Mouse (Mus musculus) MEL (cell line): Measurements from ENCODE around the gene Cobll1. TPM values are rescaled to one million over a fixed set of nuclear protein-coding genes. Genes with fewer than 3 reads are reported as not detected.

Source experiments
- DNase-seq: peaks from one replicate; pipeline ENCODE4 v3.0.0; 2011; ENCODE audit warnings: low read depth, low spot score
- H3K27ac ChIP-seq: 2 replicates; pipeline ENCODE4 v1.5.1; 2012; ENCODE audit warnings: low read depth, mild to moderate bottlenecking, control low read depth, low read length, moderate library complexity; ENCODE audit not compliant: control insufficient read depth
- H3K27me3 ChIP-seq, 2 experiments: fragments of 150-350 bp in 1 of 2; sonication (generic) in 1 of 2; 2 replicates each; pipeline ENCODE4 v1.6.1; 2012; ENCODE audit warnings: low read length in 2 of 2, mild to moderate bottlenecking in 2 of 2, improper control_type of control experiment in 1 of 2, moderate library complexity in 1 of 2; ENCODE audit not compliant: insufficient read depth in 2 of 2, control insufficient read depth in 1 of 2
- H3K36me3 ChIP-seq, 2 experiments: 2 replicates each; pipeline ENCODE4 v1.6.1; 2012 to 2014; ENCODE audit warnings: low read length in 2 of 2, improper control_type of control experiment in 1 of 2, inconsistent platforms in 1 of 2, mild to moderate bottlenecking in 1 of 2; ENCODE audit not compliant: insufficient read depth in 2 of 2, control insufficient read depth in 1 of 2
- H3K4me1 ChIP-seq, 2 experiments: fragments of 150-350 bp in 1 of 2; sonication (generic) in 1 of 2; 2 replicates each; pipeline ENCODE4 v1.6.1; 2012; ENCODE audit warnings: low read length in 2 of 2, improper control_type of control experiment in 1 of 2, mild to moderate bottlenecking in 1 of 2; ENCODE audit not compliant: insufficient read depth in 2 of 2, control insufficient read depth in 1 of 2
- H3K4me3 ChIP-seq, 2 experiments: fragments of 150-350 bp in 1 of 2; sonication (generic) in 1 of 2; 2 replicates each; pipeline ENCODE4 v1.5.1; 2012; ENCODE audit warnings: low read depth in 2 of 2, low read length in 2 of 2, mild to moderate bottlenecking in 2 of 2, moderate library complexity in 2 of 2, control low read depth in 1 of 2, improper control_type of control experiment in 1 of 2; ENCODE audit not compliant: control insufficient read depth in 1 of 2, insufficient read depth in 1 of 2
- H3K79me2 ChIP-seq: 2 replicates; pipeline ENCODE4 v1.6.1; 2012; ENCODE audit warnings: mild to moderate bottlenecking, low read length, moderate library complexity; ENCODE audit not compliant: control insufficient read depth, poor library complexity, insufficient read depth
- H3K9ac ChIP-seq: 2 replicates; pipeline ENCODE4 v1.6.1; 2012; ENCODE audit warnings: low read depth, mild to moderate bottlenecking, control low read depth, low read length, moderate library complexity; ENCODE audit not compliant: control insufficient read depth, poor library complexity, severe bottlenecking
- H3K9me3 ChIP-seq: fragments of 150-350 bp; sonication (generic); replicated peaks from 2 replicates; pipeline ENCODE4 v1.6.1; 2012; ENCODE audit warnings: mild to moderate bottlenecking, low read length, improper control_type of control experiment, moderate library complexity; ENCODE audit not compliant: insufficient read depth
- BHLHE40 ChIP-seq: IDR thresholded peaks from 2 replicates; pipeline ENCODE4 v1.6.1; 2012; ENCODE audit warnings: low read depth, mild to moderate bottlenecking, inconsistent platforms, low read length, improper control_type of control experiment, borderline replicate concordance
- ELF1 ChIP-seq: IDR thresholded peaks from 2 replicates; pipeline ENCODE4 v1.6.1; 2014; ENCODE audit warnings: low read depth, mild to moderate bottlenecking, inconsistent platforms, low read length, improper control_type of control experiment, moderate library complexity
- ETS1 ChIP-seq: IDR thresholded peaks from 2 replicates; pipeline ENCODE4 v1.6.1; 2012; ENCODE audit warnings: low read depth, mild to moderate bottlenecking, inconsistent platforms, low read length, improper control_type of control experiment, moderate library complexity
- GATA1 ChIP-seq: IDR thresholded peaks from 2 replicates; pipeline ENCODE4 v1.6.1; 2011; ENCODE audit warnings: low read depth, low read length, improper control_type of control experiment
- HCFC1 ChIP-seq: IDR thresholded peaks from 2 replicates; pipeline ENCODE4 v1.6.1; 2012; ENCODE audit warnings: low read depth, mild to moderate bottlenecking, inconsistent platforms, low read length, improper control_type of control experiment, moderate library complexity
- KAT2A ChIP-seq: conservative IDR thresholded peaks from 2 replicates; pipeline ENCODE4 v1.6.1; 2012; ENCODE audit warnings: low read depth, low read length, improper control_type of control experiment, inconsistent platforms
- MAFK ChIP-seq: IDR thresholded peaks from 2 replicates; pipeline ENCODE4 v1.6.1; 2011; ENCODE audit warnings: low read depth, mild to moderate bottlenecking, low read length, improper control_type of control experiment, borderline replicate concordance
- MAX ChIP-seq: IDR thresholded peaks from 2 replicates; pipeline ENCODE4 v1.6.1; 2011; ENCODE audit warnings: low read length, improper control_type of control experiment
- MEF2A ChIP-seq: IDR thresholded peaks from 2 replicates; pipeline ENCODE4 v1.6.1; 2014; ENCODE audit warnings: low read depth, mild to moderate bottlenecking, inconsistent platforms, low read length, improper control_type of control experiment; ENCODE audit not compliant: poor library complexity, insufficient replicate concordance, severe bottlenecking; ENCODE audit errors: extremely low read depth
- NRF1 ChIP-seq: IDR thresholded peaks from 2 replicates; pipeline ENCODE4 v1.6.1; 2014; ENCODE audit warnings: low read depth, mild to moderate bottlenecking, inconsistent platforms, low read length, improper control_type of control experiment, moderate library complexity; ENCODE audit not compliant: poor library complexity, insufficient read depth, severe bottlenecking
- POLR2A ChIP-seq, 2 experiments: IDR thresholded peaks; 2 replicates each; pipeline ENCODE4 v1.6.1; 2011 to 2012; ENCODE audit warnings: low read length in 2 of 2, mild to moderate bottlenecking in 2 of 2, control low read depth in 1 of 2, improper control_type of control experiment in 1 of 2, low read depth in 1 of 2, moderate library complexity in 1 of 2; ENCODE audit not compliant: control insufficient read depth in 1 of 2, insufficient read depth in 1 of 2, poor library complexity in 1 of 2
- POLR2AphosphoS5 ChIP-seq: IDR thresholded peaks from 2 replicates; pipeline ENCODE4 v1.6.1; 2012; ENCODE audit warnings: low read depth, borderline replicate concordance, mild to moderate bottlenecking, inconsistent platforms, low read length, moderate library complexity, mixed read lengths
- RCOR1 ChIP-seq: IDR thresholded peaks from 2 replicates; pipeline ENCODE4 v1.6.1; 2012; ENCODE audit warnings: low read depth, mild to moderate bottlenecking, inconsistent platforms, low read length, improper control_type of control experiment
- SIN3A ChIP-seq: IDR thresholded peaks from 2 replicates; pipeline ENCODE4 v1.6.1; 2012; ENCODE audit warnings: low read length, improper control_type of control experiment, inconsistent platforms
- SMC3 ChIP-seq: IDR thresholded peaks from 2 replicates; pipeline ENCODE4 v1.6.1; 2011; ENCODE audit warnings: low read depth, low read length, improper control_type of control experiment
- TBP ChIP-seq: IDR thresholded peaks from 2 replicates; pipeline ENCODE4 v1.8.0; 2011; ENCODE audit warnings: low read depth, low read length, improper control_type of control experiment
- USF1 ChIP-seq: IDR thresholded peaks from 2 replicates; pipeline ENCODE4 v1.6.1; 2014; ENCODE audit warnings: low read depth, mild to moderate bottlenecking, inconsistent platforms, low read length, improper control_type of control experiment, moderate library complexity
- USF2 ChIP-seq, 2 experiments: IDR thresholded peaks; 2 replicates each; pipeline ENCODE4 v1.6.1; 2011 to 2012; ENCODE audit warnings: improper control_type of control experiment in 2 of 2, low read length in 2 of 2, borderline replicate concordance in 1 of 2, inconsistent platforms in 1 of 2, low read depth in 1 of 2, mild to moderate bottlenecking in 1 of 2; ENCODE audit not compliant: insufficient read depth in 1 of 2
- ZNF384 ChIP-seq: IDR thresholded peaks from 2 replicates; pipeline ENCODE4 v1.6.1; 2012; ENCODE audit warnings: low read depth, mild to moderate bottlenecking, inconsistent platforms, low read length, improper control_type of control experiment
- polyA plus RNA-seq, 2 experiments: library from polyadenylated mRNA; stranded (reverse) in 1 of 2; unstranded in 1 of 2; fragments of >175 nt in 1 of 2; fragments of >200 nt in 1 of 2; gene quantifications; 2 replicates each; pipeline versions ENCODE4 v1.2.1 to v1.2.4; 2012; ENCODE audit warnings: low replicate concordance in 2 of 2, low read depth in 1 of 2; ENCODE audit not compliant: insufficient read length in 2 of 2, insufficient read depth in 1 of 2, missing spikeins in 1 of 2
- total RNA-seq: library from RNA; depleted of rRNA; stranded (reverse); fragments of 300-350 nt; gene quantifications from 2 replicates; pipeline ENCODE4 v1.2.3, GENCODE M21; 2012

The Cobll1 gene
- total and polyA plus RNA-seq, 3 experiments: not detected

DNA sequence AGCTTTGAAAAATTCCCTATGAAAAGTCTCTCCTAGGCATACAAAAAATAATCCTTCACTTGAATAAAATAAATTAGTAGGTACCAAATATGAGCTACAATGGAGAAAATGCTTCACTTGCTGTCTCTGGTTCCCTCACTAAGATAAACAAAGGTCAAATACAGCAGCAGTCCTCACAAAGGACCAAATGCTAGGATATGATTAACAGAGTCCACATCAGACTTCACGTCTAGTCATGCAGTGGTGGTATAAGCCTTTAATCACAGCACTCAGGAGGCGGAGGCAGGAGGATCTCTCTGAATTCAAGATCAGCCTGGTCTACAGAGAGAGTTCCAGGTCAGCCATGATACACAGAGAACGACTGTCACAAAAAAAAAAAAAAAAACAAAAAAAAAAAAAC, 27.6 kb downstream of the Cobll1 start:
- H3K27me3 ChIP-seq: no peaks in the 10 kb centered on the region
- H3K4me1 ChIP-seq: no peaks in the 10 kb centered on the region
- H3K9ac ChIP-seq: no peak overlapping the region
- TF ChIP-seq USF2 (IDR thresholded peaks at IDR 0.05; ENCODE audit: borderline replicate concordance in 1 of 2, insufficient read depth in 1 of 2, low read depth in 1 of 2, low read length in 2 of 2) (no peak), USF1 (no peak)
- H3K27ac ChIP-seq: no peak overlapping the region
- no peak overlapping the region for H3K4me3 ChIP-seq
- H3K36me3 ChIP-seq: no peaks in the 10 kb centered on the region
- no peak for DNase-seq
- H3K79me2 ChIP-seq: no peaks in the 10 kb centered on the region
- H3K9me3 ChIP-seq: no peaks in the 10 kb centered on the region

DNA sequence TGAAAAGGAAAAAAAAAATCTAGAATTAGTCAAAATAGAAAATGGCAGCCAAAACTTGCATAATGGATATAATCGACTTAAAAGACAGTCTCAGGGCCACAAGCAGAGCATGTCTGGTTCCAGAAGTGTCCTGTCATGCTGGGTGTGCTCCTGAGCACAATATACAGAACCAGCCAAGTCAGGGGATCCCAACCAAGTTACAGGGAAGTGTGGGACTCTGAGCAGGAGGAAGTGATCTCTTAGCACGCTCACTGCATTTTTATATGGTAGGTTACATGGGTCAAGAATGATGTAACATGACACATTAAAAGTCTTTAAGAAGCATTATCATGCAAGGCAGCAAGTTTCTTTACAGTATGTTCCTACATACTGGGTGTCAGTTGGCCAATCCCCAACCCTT, 31.5 kb downstream of the Cobll1 start:
- H3K4me1 ChIP-seq: no peaks in the 10 kb centered on the region
- no peaks in the 10 kb centered on the region for H3K27me3 ChIP-seq
- H3K79me2 ChIP-seq: no peaks in the 10 kb centered on the region
- no peak for TF ChIP-seq BHLHE40
- TF ChIP-seq GATA1: no peak
- TF ChIP-seq HCFC1: no peak
- no peak for TF ChIP-seq POLR2A (IDR thresholded peaks at IDR 0.05; ENCODE audit: control insufficient read depth in 1 of 2, insufficient read depth in 1 of 2, low read depth in 1 of 2, low read length in 2 of 2, poor library complexity in 1 of 2)
- no peak for TF ChIP-seq POLR2AphosphoS5
- no peak for TF ChIP-seq MAFK
- no peak for TF ChIP-seq ETS1
- TF ChIP-seq SMC3: no peak
- no peak for TF ChIP-seq MAX
- TF ChIP-seq ZNF384: no peak
- TF ChIP-seq ELF1: no peak
- TF ChIP-seq USF2 (IDR thresholded peaks at IDR 0.05; ENCODE audit: borderline replicate concordance in 1 of 2, insufficient read depth in 1 of 2, low read depth in 1 of 2, low read length in 2 of 2): no peak
- no peak for TF ChIP-seq KAT2A
- TF ChIP-seq NRF1: no peak
- TF ChIP-seq SIN3A: no peak
- no peak for TF ChIP-seq TBP
- TF ChIP-seq MEF2A: no peak
- no peak for TF ChIP-seq RCOR1
- TF ChIP-seq USF1: no peak
- H3K9me3 ChIP-seq: no peaks in the 10 kb centered on the region
- no peak overlapping the region for H3K27ac ChIP-seq
- no peak overlapping the region for H3K9ac ChIP-seq
- no peaks in the 10 kb centered on the region for H3K36me3 ChIP-seq
- H3K4me3 ChIP-seq: no peak overlapping the region
- DNase-seq: no peak
